Mouse (Mus musculus) right cerebral cortex, postnatal 36 days (tissue): ENCODE measurements around the gene Gpr85.

ENCODE experiments used
- DNase-seq, 2 experiments: peaks; one replicate each; pipeline ENCODE4 v3.0.0; 2022; ENCODE audit warnings: low spot score in 2 of 2, mixed read lengths in 1 of 2

Gpr85 gene

GRCm38 (mm10) chr6:13816661-13817060 is 23.1 kb downstream of the Gpr85 start:
- DNase-seq = no peak

GRCm38 (mm10) chr6:13812157-13812556 is 27.6 kb downstream of the Gpr85 start:
- DNase-seq = no peak

GRCm38 (mm10) chr6:13800071-13800470 is 39.7 kb downstream of the Gpr85 start:
- no peak for DNase-seq

GRCm38 (mm10) chr6:13797389-13797788 is 42.4 kb downstream of the Gpr85 start:
- no peak for DNase-seq
